Mouse (Mus musculus) liver, postnatal 0 days (tissue): Measurements from ENCODE around the gene Map7d2. TPM values are rescaled to one million over a fixed set of nuclear protein-coding genes. Genes with fewer than 3 reads are reported as not detected.
A peak's percentile ranks its signal among the peaks of the same experiment; 100 is the strongest.

Experiments
- ATAC-seq: fragments of 200-750 bp; cut with Nextera tagmentation; 2 replicates; pipeline ENCODE4 v1.8.0; 2017; ENCODE audit warnings: mild to moderate bottlenecking, moderate library complexity
- DNase-seq: peaks from one replicate; pipeline ENCODE4 v3.0.0-alpha.2; 2016
- H3K27ac ChIP-seq: fragments of 300-500 bp; sonication (generic); 2 replicates; pipeline ENCODE4 v1.5.1; 2014; ENCODE audit warnings: antibody characterized with exemption, moderate library complexity, mild to moderate bottlenecking, low read depth
- H3K27me3 ChIP-seq: fragments of 300-500 bp; sonication (generic); 2 replicates; pipeline ENCODE4 v1.6.1; 2014; ENCODE audit warnings: low read length, control low read depth, mixed read lengths; ENCODE audit not compliant: insufficient read depth
- H3K36me3 ChIP-seq: fragments of 300-500 bp; sonication (generic); replicated peaks from 2 replicates; pipeline ENCODE4 v1.6.1; 2014; ENCODE audit warnings: mild to moderate bottlenecking, control low read depth, low read length, moderate library complexity, mixed read lengths; ENCODE audit not compliant: insufficient read depth
- H3K4me1 ChIP-seq: fragments of 300-500 bp; sonication (generic); 2 replicates; pipeline ENCODE4 v1.6.1; 2014; ENCODE audit warnings: antibody characterized with exemption, mild to moderate bottlenecking, control low read depth; ENCODE audit not compliant: insufficient read depth
- H3K4me2 ChIP-seq: fragments of 300-500 bp; sonication (generic); 2 replicates; pipeline ENCODE4 v1.6.1; 2014; ENCODE audit warnings: low read depth, mild to moderate bottlenecking, low read length, moderate library complexity, mixed read lengths
- H3K4me3 ChIP-seq: fragments of 300-500 bp; sonication (generic); 2 replicates; pipeline ENCODE4 v1.5.1; 2014; ENCODE audit warnings: low read depth, low read length
- H3K9ac ChIP-seq: fragments of 300-500 bp; sonication (generic); replicated peaks from 2 replicates; pipeline ENCODE4 v1.6.1; 2014; ENCODE audit warnings: mild to moderate bottlenecking, moderate library complexity
- H3K9me3 ChIP-seq: fragments of 300-500 bp; sonication (generic); 2 replicates; pipeline ENCODE4 v1.6.1; 2016; ENCODE audit warnings: mild to moderate bottlenecking, control low read depth, low read length, mixed read lengths
- CTCF ChIP-seq: sonication (generic); IDR thresholded peaks from 2 replicates; pipeline ENCODE4 v1.5.1; 2016; ENCODE audit warnings: antibody characterized with exemption, low read depth
- EP300 ChIP-seq: IDR thresholded peaks from 2 replicates; pipeline ENCODE4 v1.6.1; 2016; ENCODE audit warnings: antibody characterized with exemption, low read depth, mild to moderate bottlenecking
- WGBS: fragments of 180-500 bp; shearing (Covaris S2); extraction: QIAGEN DNeasy Blood & Tissue Kit; methylation state at CpG from one replicate; pipeline ENCODE4 v1.1.7; 2014; ENCODE audit not compliant: insufficient replicate concordance; 5-methylcytosine and 5-hydroxymethylcytosine counted together
- polyA plus RNA-seq: library from polyadenylated mRNA; unstranded; fragments of >200 nt; fragmentation: Nextera tagmentation; extraction: Ambion mirVana; gene quantifications from 2 replicates; pipeline ENCODE4 v1.2.1, GENCODE M21; 2015

Map7d2 gene
- polyA plus RNA-seq, 1 experiment from 2014 or later: not detected

GRCm38 (mm10) chrX:159522651-159523050, 108.3 kb downstream of the Map7d2 start:
- H3K36me3 ChIP-seq: no peaks in the 10 kb centered on the region
- no peak for TF ChIP-seq CTCF
- no peak for TF ChIP-seq EP300
- 73% methylated on average over 4 of the region's 4 CpGs for WGBS
- H3K9me3 ChIP-seq: no peaks in the 10 kb centered on the region
- DNase-seq (no peak), ATAC-seq (no peak)
- H3K27me3 ChIP-seq: 0 out of 2 replicates have a peak, but pooled peaks cover 3% of the 10 kb centered on the region
- H3K4me3 ChIP-seq: no peak overlapping the region
- no peak overlapping the region for H3K9ac ChIP-seq
- no peaks in the 10 kb centered on the region for H3K4me1 ChIP-seq
- H3K4me2 ChIP-seq: no peak overlapping the region
- H3K27ac ChIP-seq: no peak overlapping the region

DNA sequence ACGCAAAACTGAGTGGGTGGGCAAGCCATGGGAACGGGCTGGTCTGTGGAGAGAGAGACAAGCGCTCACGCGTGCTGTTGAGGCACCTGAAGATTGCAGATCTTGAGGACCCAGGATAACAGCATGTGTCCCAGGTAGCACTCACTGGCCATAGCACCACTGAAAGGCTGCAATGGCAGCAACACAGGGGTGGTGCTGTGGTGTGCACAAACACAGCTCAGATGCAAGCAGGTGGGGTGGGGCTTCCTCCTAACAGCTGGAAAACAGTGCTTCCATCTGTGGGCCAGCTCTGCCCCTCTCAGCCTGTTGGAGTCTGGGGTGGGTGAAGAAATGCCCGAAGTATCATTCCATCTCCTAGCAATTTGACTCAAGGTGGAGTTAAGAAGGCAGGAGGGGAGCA, 112.0 kb downstream of the Map7d2 start, which contains the start of gene Bclaf3:
Bclaf3 (plus strand) TSS at position 301 of the 400 bp plus-strand sequence.
- Histone ChIP-seq H3K4me3 (no peak within 1 kb of the TSS), H3K4me2 (no peak within 1 kb of the TSS), H3K27ac (no peak within 1 kb of the TSS), H3K36me3 (no peaks in the 10 kb centered on the region), H3K4me1 (no peaks in the 10 kb centered on the region), H3K9me3 (no peaks in the 10 kb centered on the region), H3K27me3 (no peaks in the 10 kb centered on the region), H3K9ac (no peak within 1 kb of the TSS)
- no peak for DNase-seq
- TF ChIP-seq EP300 (no peak), CTCF (no peak)
- 66% methylated on average over 6 of the region's 6 CpGs for WGBS
- ATAC-seq: no peak

- peak overlapping the region; percentile 83 for H3K27ac ChIP-seq
- H3K4me2 ChIP-seq: peak overlapping the region; percentile 86
- TF ChIP-seq CTCF (peak; percentile 98), EP300 (peak; percentile 53)
- WGBS: 15% methylated on average over 22 of the region's 38 CpGs
- no peaks in the 10 kb centered on the region for H3K27me3 ChIP-seq
- H3K9ac ChIP-seq: peak overlapping the region; percentile 74
- no peaks in the 10 kb centered on the region for H3K36me3 ChIP-seq
- H3K9me3 ChIP-seq: no peaks in the 10 kb centered on the region
- peak overlapping the region; percentile 71 for H3K4me3 ChIP-seq
- ATAC-seq (peak; percentile 99), DNase-seq (peak; percentile 98)
- H3K4me1 ChIP-seq: no peaks in the 10 kb centered on the region
Observed at GRCm38 (mm10) chrX:159532427-159532810, 118.0 kb downstream of the Map7d2 start.

DNA sequence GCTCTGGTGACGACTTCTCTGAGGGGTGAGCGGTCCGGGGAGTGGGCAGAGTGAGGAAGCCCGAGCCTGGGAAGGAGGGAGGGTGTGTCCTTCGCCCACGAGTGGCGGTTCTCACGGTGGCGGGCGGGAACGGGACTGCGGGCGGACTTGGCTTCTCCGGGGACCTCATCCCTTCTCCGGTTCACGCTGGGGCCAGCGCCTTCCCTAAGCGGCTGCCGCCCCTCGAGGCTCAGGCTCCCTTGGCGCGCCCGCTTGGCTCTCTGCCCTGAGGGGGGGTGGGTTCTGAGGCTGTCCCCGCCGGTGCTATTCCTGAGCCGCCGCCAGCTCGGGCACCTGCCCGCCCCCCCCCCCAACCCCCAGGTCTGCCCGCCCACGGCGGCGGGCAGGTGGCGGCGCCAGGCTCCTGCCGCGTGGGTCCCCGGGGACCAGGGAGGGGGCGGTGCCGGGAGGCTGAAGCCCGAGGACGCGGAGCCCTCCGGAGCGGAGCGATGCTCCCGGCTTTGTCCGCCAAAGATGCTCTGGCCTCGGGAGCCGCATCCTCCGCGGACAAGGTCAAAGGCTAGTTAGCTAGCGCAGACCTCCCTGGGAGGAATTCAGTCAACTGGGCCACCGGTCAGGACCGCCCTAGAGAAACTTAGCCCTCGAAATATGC, 118.6 kb downstream of the Map7d2 start:
- no peaks in the 10 kb centered on the region for H3K4me1 ChIP-seq
- peak overlapping the region; percentile 74 for H3K9ac ChIP-seq
- peak overlapping the region; percentile 86 for H3K4me2 ChIP-seq
- DNase-seq: no peak
- WGBS: 18% methylated on average over 26 of the region's 56 CpGs
- no peaks in the 10 kb centered on the region for H3K36me3 ChIP-seq
- H3K9me3 ChIP-seq: no peaks in the 10 kb centered on the region
- ATAC-seq: peak; percentile 63
- H3K4me3 ChIP-seq: peak overlapping the region; percentile 71
- no peak for TF ChIP-seq EP300
- TF ChIP-seq CTCF: no peak
- no peaks in the 10 kb centered on the region for H3K27me3 ChIP-seq
- H3K27ac ChIP-seq: peak overlapping the region; percentile 83

- Histone ChIP-seq H3K9me3 (no peaks in the 10 kb centered on the region), H3K9ac (no peak overlapping the region), H3K27me3 (no peaks in the 10 kb centered on the region), H3K27ac (no peak overlapping the region), H3K36me3 (no peaks in the 10 kb centered on the region), H3K4me1 (no peaks in the 10 kb centered on the region), H3K4me3 (no peak overlapping the region), H3K4me2 (no peak overlapping the region)
- DNase-seq (no peak), ATAC-seq (no peak)
- no peak for TF ChIP-seq EP300
- TF ChIP-seq CTCF: no peak
- WGBS: 89% methylated on average over 18 of the region's 18 CpGs
Observed at GRCm38 (mm10) chrX:159541936-159542335, 127.6 kb downstream of the Map7d2 start.

DNA sequence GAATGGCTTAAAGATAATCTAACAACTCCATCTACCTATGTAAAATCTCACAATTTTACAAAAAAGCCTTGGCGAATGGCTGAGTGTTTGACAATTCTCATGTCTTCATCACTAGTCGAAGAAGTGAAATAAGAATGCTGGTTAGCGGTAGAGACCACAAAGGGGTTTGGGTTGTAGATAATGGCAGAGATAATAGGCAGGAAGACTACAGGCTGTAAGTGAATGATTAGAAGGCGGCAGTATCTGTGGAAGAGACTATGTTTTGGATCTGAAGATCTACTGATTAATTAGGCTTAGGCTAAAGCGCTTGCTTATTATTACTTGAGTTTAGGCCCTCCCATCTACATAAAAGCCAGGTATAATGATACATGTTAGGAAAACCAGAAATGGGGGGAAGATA, 132.7 kb downstream of the Map7d2 start:
- no peaks in the 10 kb centered on the region for H3K27me3 ChIP-seq
- no peak overlapping the region for H3K9ac ChIP-seq
- H3K9me3 ChIP-seq: no peaks in the 10 kb centered on the region
- no peak overlapping the region for H3K4me2 ChIP-seq
- ATAC-seq (no peak), DNase-seq (no peak)
- no peak overlapping the region for H3K27ac ChIP-seq
- TF ChIP-seq EP300 (no peak), CTCF (no peak)
- H3K4me1 ChIP-seq: no peaks in the 10 kb centered on the region
- peaks cover 2% of the 10 kb centered on the region; the same call in 1 of the 2 replicates for H3K36me3 ChIP-seq
- no peak overlapping the region for H3K4me3 ChIP-seq
- WGBS: 62% methylated on average over 5 of the region's 5 CpGs

Other genes with a start within 250 kb of the Map7d2 start
- gene Rps6ka3, start 204.3 kb upstream of the Map7d2 start, polyA plus RNA-seq: 1.3 and 1.7 TPM in 2 replicates
- 43.8 and 49.1 TPM in 2 replicates for gene Eif1ax, start 42.4 kb upstream of the Map7d2 start, polyA plus RNA-seq
- 4.1 and 4.6 TPM in 2 replicates for gene Bclaf3, start 112.1 kb downstream of the Map7d2 start, polyA plus RNA-seq
- 9.0 and 9.7 TPM in 2 replicates for gene Sh3kbp1, start 212.7 kb downstream of the Map7d2 start, polyA plus RNA-seq